Mouse (Mus musculus): ENCODE data around the gene Lgr4.
"Not testable (repeated sequence)": the region's sequence is repeated elsewhere in the genome, so short reads cannot be mapped to it uniquely, and the experiment has no call there.

The Lgr4 gene

GRCm38 (mm10) chr2:109917496-109918413 is at the start of gene Lgr4:
Lgr4 (plus strand) TSS chr2:109917647.
- peak; percentile 91 for DNase-seq (ENCODE audit: low spot score)

DNA sequence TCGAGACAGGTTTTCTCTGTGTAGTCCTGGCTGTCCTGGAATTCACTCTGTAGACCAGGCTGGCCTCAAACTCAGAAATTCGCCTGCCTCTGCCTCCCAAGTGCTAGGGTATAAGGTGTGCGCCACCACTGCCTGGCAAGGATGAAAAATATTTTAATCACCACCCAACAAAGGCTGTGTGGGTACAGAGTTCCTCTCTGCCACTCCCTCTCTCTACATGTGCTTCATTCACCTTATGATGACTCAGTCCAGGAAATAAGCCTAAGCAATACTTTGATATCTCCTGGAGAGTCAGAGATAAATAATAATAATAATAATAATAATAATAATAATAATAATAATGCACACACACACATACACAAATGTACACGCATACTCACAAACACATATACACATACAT is 38.0 kb upstream of the Lgr4 start:
- DNase-seq (ENCODE audit: low spot score) = not testable (repeated sequence)

DNA sequence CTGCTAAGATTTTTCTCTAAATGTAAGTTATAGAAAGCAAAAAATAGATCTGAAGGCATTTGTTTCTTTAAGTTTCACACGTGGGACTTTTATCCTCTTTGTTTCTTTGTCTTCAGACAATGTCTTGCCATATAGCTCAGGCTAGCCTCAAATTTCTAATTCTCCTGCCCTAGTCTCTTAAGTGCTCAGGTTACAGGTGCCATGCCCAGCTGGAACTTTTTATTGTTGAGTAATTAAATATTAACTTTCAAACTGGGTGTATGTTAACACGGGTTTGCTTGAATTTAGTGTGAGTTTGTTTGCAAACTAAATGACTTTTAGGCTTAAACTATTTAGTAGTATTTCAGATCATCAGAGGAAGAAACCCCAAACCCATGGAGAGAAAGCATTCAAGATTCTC is 36.3 kb upstream of the Lgr4 start:
- DNase-seq (ENCODE audit: low spot score) = no peak

- no peak for DNase-seq (ENCODE audit: low spot score)
Observed at GRCm38 (mm10) chr2:109881625-109882024, 35.8 kb upstream of the Lgr4 start.

DNA sequence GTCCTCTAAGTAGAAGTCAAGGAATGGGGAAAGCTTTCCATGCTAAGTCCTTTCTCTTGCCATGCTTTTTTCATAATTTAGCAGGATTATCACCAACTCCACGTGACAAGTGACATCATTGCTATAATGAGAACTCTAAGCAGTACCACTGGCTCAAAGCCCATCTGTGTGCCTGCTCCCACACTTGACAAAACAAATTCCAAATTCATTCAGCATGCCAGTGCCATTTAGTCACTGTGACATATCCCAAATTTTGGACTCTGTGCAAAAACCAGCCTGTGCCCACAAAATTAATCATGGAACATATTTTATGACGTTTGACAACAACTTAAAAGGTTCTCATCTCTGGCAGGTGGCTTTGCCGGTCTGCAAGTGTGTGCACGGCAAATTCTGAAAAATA is 33.3 kb upstream of the Lgr4 start:
- no peak for DNase-seq (ENCODE audit: low spot score)

DNA sequence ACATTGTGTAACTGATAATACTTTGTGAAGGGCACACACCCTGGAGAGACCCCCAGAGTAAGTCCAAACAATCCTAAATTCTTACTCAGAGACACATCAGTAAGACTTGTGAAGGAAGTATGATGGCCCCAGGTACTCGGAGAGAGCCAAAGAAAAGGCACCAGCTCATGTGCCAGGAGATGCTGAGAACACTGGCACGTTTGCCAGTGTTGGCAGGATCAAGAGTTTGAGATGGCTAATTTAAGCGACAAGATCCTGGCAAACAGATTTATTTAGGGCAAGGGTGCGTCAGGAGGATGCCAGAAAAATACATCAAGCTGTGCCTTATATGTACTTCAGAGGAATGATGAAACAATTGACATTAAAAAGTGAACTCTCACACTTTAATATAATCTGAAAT is 32.9 kb upstream of the Lgr4 start:
- DNase-seq (ENCODE audit: low spot score) = no peak

DNA sequence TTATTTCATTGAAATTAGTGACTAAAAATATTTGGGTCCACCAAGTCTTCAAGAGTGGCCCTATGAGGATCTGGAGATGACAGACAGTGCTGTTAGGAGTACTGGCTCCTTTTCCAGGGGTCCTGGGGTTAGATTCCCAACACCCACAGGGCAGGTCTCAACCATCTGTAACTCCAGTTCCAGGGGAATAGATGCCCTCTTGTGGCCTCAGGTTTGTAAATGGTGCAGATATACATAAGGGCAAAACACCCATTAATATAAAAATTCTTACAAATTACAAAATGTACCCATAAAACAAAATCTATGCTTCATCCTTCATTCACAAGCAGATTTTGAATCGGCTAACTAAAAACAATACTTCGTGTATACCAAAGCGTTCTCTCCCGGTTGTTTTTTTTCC is 27.4 kb upstream of the Lgr4 start:
- no peak for DNase-seq (ENCODE audit: low spot score)

DNA sequence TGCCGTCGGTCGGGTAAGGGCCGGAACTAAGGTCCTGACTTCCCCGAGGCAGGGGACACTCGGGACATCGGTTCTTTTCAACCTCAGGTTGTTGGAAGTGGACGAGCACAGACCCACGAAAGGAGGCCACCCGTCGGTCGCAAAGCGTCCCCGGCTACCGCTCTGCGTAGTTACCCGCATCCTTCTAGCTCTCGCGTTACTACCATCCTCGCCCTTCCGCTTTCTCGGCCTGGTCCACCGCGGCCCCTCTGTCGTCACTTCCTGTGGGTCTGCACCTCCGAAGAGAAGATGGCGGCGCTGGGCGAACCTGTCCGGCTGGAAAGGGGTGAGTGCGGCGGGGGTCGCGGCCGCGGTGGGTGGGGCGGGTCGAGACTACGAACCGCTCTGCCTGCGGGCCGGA is 26.9 kb upstream of the Lgr4 start, which contains the start of gene Lin7c:
Gene Lin7c, plus strand, starts transcription at position 257 of the 400 bp plus-strand sequence.
- peak; percentile 89 for DNase-seq (ENCODE audit: low spot score)

- no peak for DNase-seq (ENCODE audit: low spot score)
Observed at GRCm38 (mm10) chr2:109891031-109891430, 26.4 kb upstream of the Lgr4 start.

DNA sequence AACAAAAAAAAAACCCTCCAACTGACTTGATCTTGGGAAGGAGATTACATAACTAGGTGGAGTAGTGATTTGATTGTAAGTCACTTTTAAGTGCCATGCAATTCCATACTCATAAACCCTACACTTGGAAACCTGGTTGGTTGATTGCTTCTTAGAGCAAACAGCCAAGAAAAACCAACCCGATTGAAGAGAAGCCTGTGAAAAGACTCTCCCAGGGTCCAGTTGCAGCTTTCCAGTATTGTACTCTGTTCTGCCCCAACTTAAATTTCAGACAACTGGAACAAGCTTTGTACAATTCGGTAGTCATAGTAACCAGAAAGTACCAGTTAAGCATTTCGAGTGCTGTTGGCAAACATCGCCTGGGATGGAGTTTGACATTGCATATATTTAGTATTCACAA is 26.0 kb upstream of the Lgr4 start:
- DNase-seq (ENCODE audit: low spot score) = no peak

GRCm38 (mm10) chr2:109896311-109896710 is 21.1 kb upstream of the Lgr4 start:
- no peak for DNase-seq (ENCODE audit: low spot score)

DNA sequence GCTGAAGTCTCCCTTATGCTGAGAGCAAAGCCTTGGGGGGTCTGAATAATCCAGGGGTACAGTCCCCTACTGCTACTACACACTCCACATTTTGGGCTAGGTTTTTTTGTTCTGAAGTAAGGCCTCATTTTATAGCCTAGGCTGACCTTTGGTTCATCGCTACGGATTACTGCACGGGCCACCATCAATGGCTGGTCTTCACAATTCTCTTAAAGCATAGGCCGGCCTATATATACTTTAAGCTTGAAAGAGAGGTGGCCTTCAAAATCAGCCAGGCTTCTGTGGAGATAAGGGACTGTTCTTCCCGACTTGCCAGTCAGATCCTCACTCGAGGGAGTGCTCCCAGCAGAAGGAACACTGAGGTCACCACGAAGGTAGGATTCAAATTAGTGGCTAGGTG is 14.6 kb upstream of the Lgr4 start:
- no peak for DNase-seq (ENCODE audit: low spot score)

DNA sequence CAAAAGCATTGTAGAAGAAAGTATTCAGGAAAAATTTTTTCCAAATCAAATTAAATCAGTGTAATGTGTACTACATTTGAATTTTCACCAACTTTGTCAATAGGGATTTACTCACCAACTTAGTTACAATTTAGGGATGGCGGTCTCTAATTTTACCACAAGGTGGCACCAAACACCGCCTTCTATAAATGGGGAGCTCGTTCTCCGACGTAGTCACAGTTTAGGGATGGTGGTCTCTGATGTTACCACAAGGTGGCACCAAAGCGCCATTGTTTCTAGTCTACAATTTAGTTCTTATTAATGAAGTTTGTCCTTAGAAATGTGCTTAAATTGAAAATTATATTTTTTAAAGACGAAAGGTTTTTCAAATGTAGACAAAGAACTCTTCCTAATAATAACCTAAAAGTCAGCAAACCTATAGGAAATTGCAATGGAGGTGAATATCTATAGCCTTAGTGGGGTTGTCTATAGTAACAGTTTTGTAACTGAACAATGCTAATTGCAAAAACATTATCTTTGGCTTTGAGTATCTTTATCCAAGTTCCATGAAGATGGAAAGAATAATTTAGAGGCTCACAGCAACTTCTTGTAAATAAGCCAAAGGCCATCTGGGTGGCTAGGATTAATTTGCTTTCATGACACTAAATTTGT is 13.2 kb upstream of the Lgr4 start:
- peak; percentile 90 for DNase-seq (ENCODE audit: low spot score)

GRCm38 (mm10) chr2:109909122-109909521 is 8.3 kb upstream of the Lgr4 start:
- no peak for DNase-seq (ENCODE audit: low spot score)

DNA sequence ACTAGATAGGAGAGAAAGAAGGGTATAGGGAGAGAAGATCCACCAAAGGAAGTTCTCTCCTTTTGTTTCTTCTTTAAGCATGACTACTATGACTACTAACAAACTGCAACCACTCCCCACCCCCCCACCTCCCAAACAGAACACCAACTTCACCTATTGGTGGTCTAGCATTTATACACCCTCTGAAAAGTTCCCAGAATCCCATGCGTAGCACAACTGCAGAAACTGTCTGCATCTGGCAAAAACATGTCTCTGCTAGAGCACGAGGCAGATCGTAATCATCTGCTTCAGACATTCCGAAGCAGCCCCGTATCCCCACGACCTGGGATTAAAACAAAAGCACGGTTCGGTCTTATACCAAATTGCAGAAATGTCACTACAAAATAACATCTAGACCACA is 5.2 kb upstream of the Lgr4 start:
- no peak for DNase-seq (ENCODE audit: low spot score)

DNA sequence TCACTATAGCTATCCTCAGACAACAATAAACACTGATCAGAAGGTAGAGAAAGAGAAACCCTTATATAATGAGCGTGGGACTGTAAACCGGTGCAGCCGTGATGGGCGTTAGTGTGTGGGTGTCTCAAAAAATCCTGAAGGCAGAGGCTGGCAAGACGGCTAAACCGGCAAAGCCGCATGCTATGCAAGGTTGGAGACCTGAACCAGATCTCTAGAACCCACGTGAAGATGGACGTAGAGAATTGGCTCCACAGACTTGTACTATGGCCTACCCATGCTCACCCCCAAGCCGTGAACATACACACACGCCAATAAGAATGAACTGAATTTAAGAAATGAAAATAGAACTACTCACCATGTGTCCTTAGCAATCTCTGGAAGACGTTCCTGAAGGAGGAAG is 4.7 kb upstream of the Lgr4 start:
- no peak for DNase-seq (ENCODE audit: low spot score)

GRCm38 (mm10) chr2:109913241-109913640 is 4.2 kb upstream of the Lgr4 start:
- no peak for DNase-seq (ENCODE audit: low spot score)

- no peak for DNase-seq (ENCODE audit: low spot score)
Observed at GRCm38 (mm10) chr2:109914601-109915000, 2.8 kb upstream of the Lgr4 start.

DNA sequence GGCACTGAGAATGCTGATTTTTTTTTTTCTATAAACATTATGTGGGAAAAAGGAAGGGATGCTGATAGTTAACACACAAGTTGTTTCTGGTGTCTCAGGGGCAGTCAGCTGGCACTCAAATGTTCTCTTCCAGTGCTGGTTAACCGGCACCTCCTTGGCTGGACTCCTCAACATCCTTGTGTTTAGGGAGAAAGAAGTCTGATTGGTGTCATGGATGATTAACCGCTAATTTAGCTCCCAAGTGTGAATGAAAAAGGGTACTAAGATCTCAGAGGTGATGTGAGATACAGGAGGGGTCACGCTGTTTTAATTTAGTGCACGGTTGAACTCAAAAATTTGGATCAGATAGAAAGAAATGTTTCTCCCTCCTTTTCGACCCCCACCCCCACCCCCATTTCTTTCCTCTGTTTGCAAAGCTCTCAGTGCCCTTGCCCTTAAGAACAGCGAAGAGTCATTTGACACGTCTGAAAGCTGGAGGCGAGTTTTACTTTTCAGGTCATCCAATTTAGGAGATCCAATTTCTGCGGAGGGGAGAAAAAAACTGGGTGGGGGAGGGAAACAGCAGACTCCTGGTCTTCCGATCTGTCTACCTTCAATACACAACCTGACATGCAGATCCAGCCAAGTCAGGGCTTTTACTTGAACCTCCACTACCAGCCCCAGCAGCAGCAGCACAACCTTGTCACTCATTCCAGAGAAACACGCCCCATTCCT is 508 bp upstream of the Lgr4 start:
- no peak for DNase-seq (ENCODE audit: low spot score)

DNA sequence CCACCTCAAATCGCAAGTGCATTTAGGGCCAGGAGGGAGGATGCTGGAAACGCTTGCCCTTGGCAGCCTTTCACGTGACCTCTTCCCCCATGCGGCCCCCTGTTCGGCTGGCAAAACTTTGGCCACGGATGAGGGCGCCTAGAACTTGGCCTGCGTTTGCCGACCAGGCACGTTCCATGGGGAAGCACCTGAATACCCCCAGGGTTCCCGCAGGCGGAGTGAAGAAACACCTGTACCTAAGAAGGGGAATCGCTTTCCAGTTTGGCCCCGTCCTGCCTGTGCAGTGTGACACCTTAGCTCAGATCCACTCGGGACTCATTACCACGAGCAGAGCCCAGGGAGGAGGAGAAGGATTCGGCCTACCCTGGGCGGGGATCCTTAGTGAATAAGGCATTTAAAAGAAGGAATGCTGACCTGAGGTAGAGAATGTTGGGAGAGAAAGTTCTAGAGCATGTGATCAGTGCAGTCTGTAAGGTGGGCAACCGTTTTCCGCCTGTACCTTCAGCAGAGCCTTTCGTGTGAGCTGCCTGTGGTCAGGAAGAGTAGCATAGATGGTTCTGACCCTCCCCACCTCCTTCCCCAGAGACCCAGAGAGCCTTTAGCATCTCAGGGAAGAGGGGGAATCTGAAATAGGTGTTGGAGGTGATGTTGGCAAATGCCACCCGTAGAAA is 1.3 kb downstream of the Lgr4 start:
- DNase-seq (ENCODE audit: low spot score) = no peak

GRCm38 (mm10) chr2:109920471-109920870 is 3.0 kb downstream of the Lgr4 start:
- DNase-seq (ENCODE audit: low spot score) = no peak

Data from ovary, postnatal 14 days (tissue).